Mouse (Mus musculus): ENCODE measurements around the gene Ccdc61. TPM values are rescaled to one million over a fixed set of nuclear protein-coding genes. Genes with fewer than 3 reads are reported as not detected.

Gene Ccdc61
- total RNA-seq, 2 experiments from 2014 or later, result 10.5 to 11.0 TPM

DNA sequence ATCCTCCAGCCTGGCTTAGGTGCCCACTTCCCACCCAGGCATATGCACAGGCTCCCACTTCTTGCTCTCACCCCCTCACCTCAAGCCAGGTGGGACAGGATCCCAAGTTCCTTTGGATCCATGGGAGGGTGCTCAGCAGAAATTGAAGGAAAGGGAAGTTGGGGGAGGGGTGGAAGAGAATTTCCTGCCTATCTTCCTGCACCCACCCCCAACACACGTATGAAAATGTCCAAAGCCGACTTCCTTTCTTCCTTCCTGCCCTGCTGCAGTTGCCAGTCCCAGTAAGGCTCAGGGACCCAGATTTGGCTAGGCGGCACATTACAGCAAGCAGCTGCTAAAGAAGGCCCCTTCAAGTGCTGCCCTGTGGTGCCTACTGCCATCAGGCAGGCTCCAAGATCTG is 17.5 kb upstream of the Ccdc61 start:
- no peak for TF ChIP-seq CTCF (IDR thresholded peaks at IDR 0.05)
- Histone ChIP-seq H3K27ac (peak overlapping the region; percentile 53; the same call in 1 of the 2 replicates), H3K4me3 (peak overlapping the region; percentile 88)
- intact Hi-C loops (cut with DNase I), result loop anchor here (2.0 kb wide), 1 partner anchor 23 kb away; no protein-coding TSS in a partner anchor
- DNase-seq (ENCODE audit: extremely low spot score in 1 of 2, low spot score in 2 of 2), result no peak

DNA sequence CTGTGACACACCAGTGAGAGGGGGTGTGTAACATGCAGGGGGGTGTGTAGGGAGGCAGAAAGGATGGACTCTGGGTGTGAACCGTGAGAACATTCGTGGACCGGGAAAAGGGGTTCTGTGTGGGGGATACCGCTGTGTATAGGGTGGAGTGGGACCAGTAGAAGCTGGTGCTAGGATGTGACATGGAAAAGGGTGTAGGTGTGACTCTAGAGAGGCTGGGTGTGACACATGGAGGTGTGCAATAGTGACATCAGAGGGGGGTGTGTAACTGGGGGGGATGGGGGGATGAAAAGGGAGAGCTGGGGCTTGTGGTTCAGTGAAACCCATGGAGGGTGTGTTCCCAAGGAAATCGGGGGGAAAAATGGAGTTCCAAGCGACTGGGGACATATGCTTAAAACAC is 16.7 kb upstream of the Ccdc61 start:
- TF ChIP-seq CTCF (IDR thresholded peaks at IDR 0.05), result no peak
- peak overlapping the region; percentile 88 for H3K4me3 ChIP-seq
- peak overlapping the region; percentile 96 for H3K27ac ChIP-seq
- DNase-seq (ENCODE audit: extremely low spot score in 1 of 2, low spot score in 2 of 2), result no peak
- intact Hi-C loops (cut with DNase I), result loop anchor here (2.0 kb wide), 1 partner anchor 24 kb away; no protein-coding TSS in a partner anchor

DNA sequence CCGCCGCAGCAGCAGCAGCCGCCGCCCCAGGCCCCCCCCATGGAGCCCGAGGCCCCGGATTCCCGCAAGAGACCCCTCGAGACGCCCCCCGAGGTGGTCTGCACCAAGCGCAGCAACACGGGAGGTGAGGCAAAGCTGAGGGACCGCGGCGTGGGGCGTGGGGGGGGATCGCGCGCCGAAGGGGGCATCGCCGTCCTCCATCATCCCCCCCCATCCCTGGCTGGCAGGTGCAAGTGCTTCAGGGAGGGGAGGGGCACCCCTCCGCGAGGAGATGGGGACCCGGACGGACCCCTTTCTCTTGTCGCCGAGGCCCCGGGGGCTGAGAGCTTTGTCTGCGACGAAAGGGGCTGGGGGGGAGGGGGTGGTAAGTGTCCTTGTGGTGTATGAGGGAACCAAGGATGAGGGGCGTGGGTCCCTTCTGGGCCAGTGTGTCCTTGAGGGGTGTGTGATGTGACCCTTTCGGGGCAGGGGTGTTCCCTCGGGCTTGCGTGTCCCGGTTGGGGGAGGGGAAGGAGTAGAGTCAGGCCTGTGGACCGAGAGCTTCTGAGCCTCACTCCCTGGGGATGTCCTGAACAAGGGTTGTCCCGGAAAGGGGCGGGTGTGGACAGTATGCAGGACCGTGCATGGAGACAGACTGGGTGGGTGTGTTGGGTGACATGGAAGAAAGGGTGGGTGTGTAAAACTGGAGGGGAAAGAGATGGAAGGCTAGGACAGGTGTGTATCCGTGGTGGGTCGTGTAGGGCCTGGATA is 16.0 kb upstream of the Ccdc61 start:
- intact Hi-C loops (cut with DNase I), result loop anchor here (2.0 kb wide), 1 partner anchor 25 kb away; no protein-coding TSS in a partner anchor
- peak in 1 of 2 experiments; percentile 53 for DNase-seq (ENCODE audit: extremely low spot score in 1 of 2, low spot score in 2 of 2)
- Histone ChIP-seq H3K27ac (peak overlapping the region; percentile 96), H3K4me3 (peak overlapping the region; percentile 88)
- no peak for TF ChIP-seq CTCF (IDR thresholded peaks at IDR 0.05)

DNA sequence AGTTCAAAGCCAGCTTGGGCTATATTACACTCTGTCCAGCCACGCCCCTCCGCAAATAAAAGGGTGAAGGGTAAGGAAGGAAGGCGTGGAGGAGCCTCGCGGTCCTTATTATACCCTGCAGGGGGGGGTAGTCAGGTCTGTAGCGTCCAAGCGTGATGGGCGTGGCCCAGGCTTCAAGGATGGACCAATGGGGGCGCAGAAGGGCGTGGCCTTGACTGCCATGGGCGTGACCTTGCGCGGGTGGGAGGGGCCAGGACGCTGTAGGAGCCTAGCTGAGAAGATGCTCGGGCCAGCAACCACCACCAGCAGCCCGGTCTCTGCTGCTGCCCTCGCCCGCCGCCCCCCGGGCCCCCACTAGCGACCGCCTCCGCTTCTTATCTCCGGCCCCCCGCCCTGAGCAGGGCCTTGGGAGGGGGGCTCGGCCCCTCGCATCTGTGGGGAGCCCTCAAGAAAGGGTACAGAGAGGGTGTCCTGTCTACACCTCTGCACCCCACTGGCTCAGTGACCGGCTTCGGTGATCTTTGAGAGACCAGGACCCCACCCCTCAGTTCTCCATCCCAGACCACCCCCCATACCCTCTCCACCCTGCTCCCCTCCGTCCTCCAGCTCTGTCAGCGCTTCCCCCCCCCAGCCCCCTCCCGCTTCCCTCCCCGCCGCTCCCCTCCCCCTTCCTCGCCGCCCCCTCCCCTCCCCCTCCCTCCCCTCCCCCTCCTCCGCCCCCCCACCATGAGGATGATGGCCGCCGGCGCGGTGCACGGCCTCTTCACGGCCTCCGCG is 15.1 kb upstream of the Ccdc61 start, which contains the start of gene Nova2:
Nova2 (plus strand) TSS at position 727 of the 777 bp plus-strand sequence.
- intact Hi-C loops (cut with DNase I), result loop anchor here (2.0 kb wide), 3 partner anchors 17 to 65 kb away; partner anchors contain the start of gene Mypop
- Histone ChIP-seq H3K4me3 (peak within 1 kb of the TSS; percentile 88), H3K27ac (peak within 1 kb of the TSS; percentile 97)
- peak; percentile 45 for TF ChIP-seq CTCF (IDR thresholded peaks at IDR 0.05)
- peak; percentile 95 to 96 for DNase-seq (ENCODE audit: extremely low spot score in 1 of 2, low spot score in 2 of 2)

DNA sequence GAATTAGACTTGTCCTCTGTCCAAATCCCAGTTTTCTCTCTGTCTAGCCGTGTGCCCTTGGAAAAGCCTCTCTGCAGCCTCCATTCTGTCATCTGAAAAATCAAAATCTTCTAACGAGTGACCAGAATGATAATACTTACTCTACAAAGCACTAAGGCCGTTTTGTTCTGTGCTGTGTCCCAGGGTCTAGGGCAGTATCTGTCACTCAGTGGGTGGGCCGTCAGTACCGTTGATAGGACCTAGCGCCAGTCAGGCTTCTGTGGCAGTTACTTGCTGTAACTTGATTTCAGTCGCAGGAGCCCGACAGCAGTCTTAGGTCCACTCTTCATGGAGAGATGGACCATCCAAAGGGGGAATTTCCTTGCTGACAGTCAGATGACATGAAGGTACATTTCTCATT is 14.1 kb upstream of the Ccdc61 start:
- TF ChIP-seq CTCF (IDR thresholded peaks at IDR 0.05), result no peak
- Histone ChIP-seq H3K27ac (peak overlapping the region; percentile 96), H3K4me3 (no peak overlapping the region; the same call in 1 of the 2 replicates)
- DNase-seq (ENCODE audit: extremely low spot score in 1 of 2, low spot score in 2 of 2), result no peak
- intact Hi-C loops (cut with DNase I), result loop anchor here (2.0 kb wide), 3 partner anchors 18 to 66 kb away; partner anchors contain the start of gene Mypop

DNA sequence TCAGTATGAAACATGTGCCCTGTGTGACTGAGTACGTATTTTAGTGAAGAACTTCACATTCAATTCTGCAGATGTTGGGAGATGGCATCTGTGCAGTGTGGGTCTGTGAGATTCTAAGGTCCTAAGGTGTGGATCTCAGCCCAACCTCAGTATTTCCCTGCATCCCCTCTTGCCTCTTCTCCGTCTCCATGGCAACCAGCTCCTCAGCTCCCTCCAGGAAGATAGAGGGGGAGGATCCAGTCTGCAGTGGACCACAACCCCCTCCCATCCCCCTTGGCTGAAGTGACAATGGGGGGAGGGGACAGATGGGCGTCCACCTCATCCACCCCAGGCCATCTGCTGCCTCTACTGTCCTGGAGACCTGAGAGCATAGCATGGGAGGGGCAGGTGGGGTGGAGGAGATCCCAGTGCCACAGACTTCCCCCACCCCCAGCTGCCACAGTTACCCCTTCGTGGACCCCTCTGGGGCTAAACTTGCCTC is 13.5 kb upstream of the Ccdc61 start:
- peak overlapping the region; percentile 96 for H3K27ac ChIP-seq
- intact Hi-C loops (cut with DNase I), result loop anchor here (2.0 kb wide), 3 partner anchors 19 to 67 kb away; partner anchors contain the start of gene Mypop
- DNase-seq (ENCODE audit: extremely low spot score in 1 of 2, low spot score in 2 of 2), result peak; percentile 36 to 37
- no peak for TF ChIP-seq CTCF (IDR thresholded peaks at IDR 0.05)
- peak overlapping the region; percentile 25; the same call in 1 of the 2 replicates for H3K4me3 ChIP-seq

DNA sequence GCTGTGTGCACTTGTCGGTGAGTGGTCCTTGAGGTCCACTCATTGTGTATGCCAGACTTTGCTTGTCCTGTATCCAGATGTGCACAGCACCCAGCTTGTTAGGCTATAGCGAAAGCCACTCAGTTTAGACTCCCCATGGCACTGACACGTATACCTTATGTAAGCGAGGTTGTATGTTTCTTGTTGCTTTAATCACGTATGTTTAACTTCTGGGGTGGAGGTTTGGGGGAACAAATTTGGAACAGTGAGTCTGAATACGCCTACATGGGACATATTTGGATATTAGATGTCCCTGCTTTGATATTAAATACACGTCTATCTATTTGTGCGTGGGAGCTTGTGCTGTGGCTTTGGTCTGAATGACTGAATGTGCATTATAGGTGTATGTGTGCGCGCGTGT is 13.1 kb upstream of the Ccdc61 start:
- TF ChIP-seq CTCF (IDR thresholded peaks at IDR 0.05), result no peak
- no peak for DNase-seq (ENCODE audit: extremely low spot score in 1 of 2, low spot score in 2 of 2)
- intact Hi-C loops (cut with DNase I), result no loop called here
- Histone ChIP-seq H3K4me3 (peak overlapping the region; percentile 25; the same call in 1 of the 2 replicates), H3K27ac (peak overlapping the region; percentile 96)

DNA sequence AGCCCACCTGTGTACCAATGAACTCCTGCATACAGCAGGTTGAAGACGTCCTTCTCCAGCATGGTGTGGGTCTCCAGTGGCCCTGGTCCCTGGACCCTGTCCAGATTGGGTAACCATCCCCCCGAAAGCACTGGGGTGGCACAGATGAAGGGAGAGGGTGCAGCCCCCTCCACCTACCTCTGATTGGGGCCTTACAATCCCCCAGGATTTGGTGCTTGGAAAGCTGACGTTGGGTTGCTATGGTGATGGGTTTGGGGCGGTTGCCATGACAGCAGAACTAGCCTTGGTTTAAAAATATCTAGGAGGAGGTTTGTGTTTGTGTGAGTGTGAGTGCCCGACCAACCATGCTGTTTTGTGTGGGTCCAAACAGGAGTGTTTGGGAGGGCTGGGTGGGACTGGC is 12.6 kb upstream of the Ccdc61 start:
- H3K27ac ChIP-seq, result peak overlapping the region; percentile 96
- DNase-seq (ENCODE audit: extremely low spot score in 1 of 2, low spot score in 2 of 2), result peak; percentile 81 to 84
- intact Hi-C loops (cut with DNase I), result no loop called here
- peak overlapping the region; percentile 25; the same call in 1 of the 2 replicates for H3K4me3 ChIP-seq
- TF ChIP-seq CTCF (IDR thresholded peaks at IDR 0.05), result no peak

DNA sequence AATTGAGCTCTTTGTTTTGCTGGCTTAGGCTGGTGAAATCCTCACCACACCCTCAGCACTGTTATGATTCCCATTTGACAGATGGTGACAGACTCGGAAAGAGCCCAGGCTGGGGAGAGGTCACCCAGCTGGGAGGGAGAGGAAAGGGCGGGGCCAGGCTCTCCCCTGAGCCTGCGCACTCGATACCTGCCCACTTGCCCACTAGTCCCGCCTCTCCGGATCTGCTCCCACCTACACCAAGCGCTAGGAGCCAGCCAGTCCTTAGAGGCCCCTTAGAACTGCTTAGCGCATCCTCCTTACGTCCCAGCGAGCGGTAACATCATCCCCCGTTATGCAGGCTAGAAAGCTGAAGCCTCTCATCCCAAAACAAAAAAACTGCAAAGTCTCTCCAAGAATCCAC is 10.9 kb upstream of the Ccdc61 start:
- intact Hi-C loops (cut with DNase I), result no loop called here
- peak overlapping the region; percentile 8; the same call in 1 of the 2 replicates for H3K4me3 ChIP-seq
- TF ChIP-seq CTCF (IDR thresholded peaks at IDR 0.05), result no peak
- peak; percentile 76 to 83 for DNase-seq (ENCODE audit: extremely low spot score in 1 of 2, low spot score in 2 of 2)
- peak overlapping the region; percentile 94 for H3K27ac ChIP-seq

DNA sequence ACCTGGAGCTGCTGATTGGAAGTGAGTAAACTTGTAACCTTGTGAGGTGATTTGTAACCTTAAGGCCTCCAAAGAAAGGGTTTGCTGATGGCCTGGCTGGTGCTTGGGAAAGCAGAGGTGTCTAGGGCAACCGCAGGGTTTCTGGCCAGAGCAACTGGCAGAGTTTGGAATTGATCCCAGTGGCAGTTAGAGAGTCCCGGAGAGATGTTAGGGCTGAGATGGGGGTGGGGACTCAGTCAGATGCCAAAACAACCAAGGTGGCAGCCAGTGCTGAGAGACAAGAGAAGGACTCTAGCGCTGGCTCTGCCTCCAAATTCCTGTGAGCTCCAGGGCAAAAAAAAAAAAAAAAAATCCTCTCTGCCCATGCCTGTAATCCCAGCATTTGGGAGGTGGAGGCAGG is 7.7 kb upstream of the Ccdc61 start:
- Histone ChIP-seq H3K4me3 (no peak overlapping the region), H3K27ac (no peak overlapping the region)
- intact Hi-C loops (cut with DNase I), result no loop called here
- no peak for TF ChIP-seq CTCF (IDR thresholded peaks at IDR 0.05)
- DNase-seq (ENCODE audit: extremely low spot score in 1 of 2, low spot score in 2 of 2), result no peak

DNA sequence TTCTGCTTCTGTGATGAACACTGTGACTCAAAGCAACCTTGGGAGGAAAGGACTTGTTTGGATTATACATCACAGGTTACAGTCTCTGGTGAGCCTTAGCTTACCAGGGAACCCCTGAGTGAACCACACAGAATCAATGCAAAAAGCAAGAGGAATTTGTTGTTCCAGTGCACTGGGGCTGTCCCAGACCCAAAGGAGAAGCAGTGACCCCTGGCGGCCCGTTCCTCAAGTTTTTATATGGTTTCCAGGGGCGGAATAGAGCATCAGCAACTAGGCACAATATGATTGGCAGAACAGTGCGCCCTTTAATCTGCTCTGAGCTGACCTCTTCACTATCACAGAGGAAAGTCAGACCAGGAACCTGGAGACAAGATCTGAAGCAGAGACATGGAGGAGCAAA is 6.0 kb upstream of the Ccdc61 start:
- Histone ChIP-seq H3K4me3 (no peak overlapping the region), H3K27ac (no peak overlapping the region)
- no peak; the same call in 1 of the 2 replicates for TF ChIP-seq CTCF (IDR thresholded peaks at IDR 0.05)
- intact Hi-C loops (cut with DNase I), result no loop called here
- DNase-seq (ENCODE audit: extremely low spot score in 1 of 2, low spot score in 2 of 2), result no peak
